Mouse (Mus musculus) urinary bladder, postnatal 36 days (tissue): Measurements from ENCODE around the gene Lsm14a.
A peak's percentile ranks its signal among the peaks of the same experiment; 100 is the strongest.
"Not testable (repeated sequence)": the region's sequence is repeated elsewhere in the genome, so short reads cannot be mapped to it uniquely, and the experiment has no call there.

Source experiments
- DNase-seq, 2 experiments: peaks; one replicate each; pipeline ENCODE4 v3.0.0; 2022; ENCODE audit warnings: low spot score in 2 of 2, mixed read lengths in 1 of 2

The Lsm14a gene

GRCm38 (mm10) chr7:34373906-34374305, 19.2 kb downstream of the Lsm14a start:
- no peak for DNase-seq

- no peak for DNase-seq
These were observed 37.5 kb downstream of the Lsm14a start for GRCm38 (mm10) chr7:34355629-34356028.

- no peak for DNase-seq
These were observed 41.1 kb downstream of the Lsm14a start for GRCm38 (mm10) chr7:34351997-34352396.

- DNase-seq: no peak
These were observed 42.9 kb downstream of the Lsm14a start for GRCm38 (mm10) chr7:34350166-34350565.

- no peak for DNase-seq
These were observed 45.1 kb downstream of the Lsm14a start for GRCm38 (mm10) chr7:34348011-34348410.

- no peak for DNase-seq
These were observed 46.1 kb downstream of the Lsm14a start for GRCm38 (mm10) chr7:34347041-34347440.

- no peak for DNase-seq
These were observed 46.6 kb downstream of the Lsm14a start for GRCm38 (mm10) chr7:34346505-34346904.

- DNase-seq: no peak
These were observed 50.9 kb downstream of the Lsm14a start for GRCm38 (mm10) chr7:34342040-34342793.

- DNase-seq: no peak
These were observed 52.3 kb downstream of the Lsm14a start for GRCm38 (mm10) chr7:34340841-34341240.

GRCm38 (mm10) chr7:34339164-34339489, 54.0 kb downstream of the Lsm14a start:
- no peak for DNase-seq

GRCm38 (mm10) chr7:34338445-34339163, 54.5 kb downstream of the Lsm14a start:
- DNase-seq: no peak

GRCm38 (mm10) chr7:34337268-34337667, 55.8 kb downstream of the Lsm14a start:
- DNase-seq: no peak

- not testable (repeated sequence) for DNase-seq
These were observed 56.6 kb downstream of the Lsm14a start for GRCm38 (mm10) chr7:34336545-34336944.

- DNase-seq: peak; percentile 54
These were observed 65.6 kb downstream of the Lsm14a start for GRCm38 (mm10) chr7:34327493-34327892.

- no peak for DNase-seq
These were observed 68.3 kb downstream of the Lsm14a start for GRCm38 (mm10) chr7:34324857-34325256.

- DNase-seq: no peak
These were observed 69.1 kb downstream of the Lsm14a start for GRCm38 (mm10) chr7:34324005-34324404.

- DNase-seq: peak in 1 of 2 experiments; percentile 68
These were observed 69.8 kb downstream of the Lsm14a start for GRCm38 (mm10) chr7:34323351-34323750.

GRCm38 (mm10) chr7:34321958-34322357, 71.2 kb downstream of the Lsm14a start:
- DNase-seq: no peak

GRCm38 (mm10) chr7:34321119-34321518, 72.0 kb downstream of the Lsm14a start:
- no peak for DNase-seq

- no peak for DNase-seq
These were observed 73.2 kb downstream of the Lsm14a start for GRCm38 (mm10) chr7:34319957-34320356.

- DNase-seq: no peak
These were observed 74.0 kb downstream of the Lsm14a start for GRCm38 (mm10) chr7:34319123-34319522.

- peak in 1 of 2 experiments; percentile 67 for DNase-seq
These were observed 75.1 kb downstream of the Lsm14a start for GRCm38 (mm10) chr7:34317901-34318476.

GRCm38 (mm10) chr7:34313443-34313875, 79.7 kb downstream of the Lsm14a start, which contains the start of gene 4931406P16Rik:
TSS of gene 4931406P16Rik (minus strand) at chr7:34313551.
- peak; percentile 73 to 83 for DNase-seq
